Mouse (Mus musculus): ENCODE results near the gene Rreb1.

GRCm38 (mm10) chr13:37826281-37826993 lies 48.2 kb downstream of the Rreb1 start:
- TF ChIP-seq CTCF (IDR thresholded peaks at IDR 0.05; ENCODE audit: control insufficient read depth, insufficient read depth, insufficient replicate concordance, low read depth, low read length) (no peak), POLR2A (IDR thresholded peaks at IDR 0.05; ENCODE audit: control insufficient read depth, low read depth, low read length) (peak; percentile 13)
